Mouse (Mus musculus): ENCODE results near the gene Rufy4. TPM values are rescaled to one million over a fixed set of nuclear protein-coding genes. Genes with fewer than 3 reads are reported as not detected.
A peak's percentile ranks its signal among the peaks of the same experiment; 100 is the strongest.

The Rufy4 gene
- polyA plus RNA-seq, 1 experiment from 2014 or later, result 0.33 TPM

GRCm38 (mm10) chr1:74098004-74099000, 27.0 kb upstream of the Rufy4 start:
- H3K27me3 ChIP-seq (ENCODE audit: control insufficient read depth, insufficient read depth, low read length), result peaks cover 6% of the 10 kb centered on the region; the same call in 1 of the 2 replicates
- H3K4me1 ChIP-seq (ENCODE audit: control insufficient read depth, insufficient read depth, low read length), result peaks cover 24% of the 10 kb centered on the region
- ATAC-seq (ENCODE audit: low FRiP score, low TSS enrichment), result peak; percentile 60
- under 1% methylated on average over 58 of the region's 58 CpGs for WGBS
- H3K9ac ChIP-seq (replicated peaks; ENCODE audit: low read length), result peak overlapping the region; percentile 64
- peak overlapping the region; percentile 63 for H3K27ac ChIP-seq (replicated peaks; ENCODE audit: low read depth, low read length)
- peak overlapping the region; percentile 49 for H3K4me3 ChIP-seq (replicated peaks; ENCODE audit: low read depth, low read length)
- no peaks in the 10 kb centered on the region for H3K9me3 ChIP-seq (ENCODE audit: control insufficient read depth, low read length)
- peak; percentile 84 for DNase-seq
- no peaks in the 10 kb centered on the region for H3K36me3 ChIP-seq (ENCODE audit: control insufficient read depth, insufficient read depth, low read length)
- peak overlapping the region; percentile 95 for H3K4me2 ChIP-seq (ENCODE audit: low read length)

- H3K36me3 ChIP-seq (ENCODE audit: control insufficient read depth, insufficient read depth, low read length), result no peaks in the 10 kb centered on the region
- peaks cover 6% of the 10 kb centered on the region; the same call in 1 of the 2 replicates for H3K27me3 ChIP-seq (ENCODE audit: control insufficient read depth, insufficient read depth, low read length)
- H3K4me1 ChIP-seq (ENCODE audit: control insufficient read depth, insufficient read depth, low read length), result peaks cover 30% of the 10 kb centered on the region
- under 1% methylated on average over 13 of the region's 14 CpGs for WGBS
- H3K9ac ChIP-seq (replicated peaks; ENCODE audit: low read length), result peak overlapping the region; percentile 64
- peak; percentile 77 for DNase-seq
- H3K4me3 ChIP-seq (replicated peaks; ENCODE audit: low read depth, low read length), result peak overlapping the region; percentile 49
- 0 out of 2 replicates have a peak, but pooled peaks have one; percentile 11 for ATAC-seq (ENCODE audit: low FRiP score, low TSS enrichment)
- H3K9me3 ChIP-seq (ENCODE audit: control insufficient read depth, low read length), result no peaks in the 10 kb centered on the region
- peak overlapping the region; percentile 95 for H3K4me2 ChIP-seq (ENCODE audit: low read length)
- H3K27ac ChIP-seq (replicated peaks; ENCODE audit: low read depth, low read length), result peak overlapping the region; percentile 63
Measured at GRCm38 (mm10) chr1:74099001-74099435, 26.3 kb upstream of the Rufy4 start.

DNA sequence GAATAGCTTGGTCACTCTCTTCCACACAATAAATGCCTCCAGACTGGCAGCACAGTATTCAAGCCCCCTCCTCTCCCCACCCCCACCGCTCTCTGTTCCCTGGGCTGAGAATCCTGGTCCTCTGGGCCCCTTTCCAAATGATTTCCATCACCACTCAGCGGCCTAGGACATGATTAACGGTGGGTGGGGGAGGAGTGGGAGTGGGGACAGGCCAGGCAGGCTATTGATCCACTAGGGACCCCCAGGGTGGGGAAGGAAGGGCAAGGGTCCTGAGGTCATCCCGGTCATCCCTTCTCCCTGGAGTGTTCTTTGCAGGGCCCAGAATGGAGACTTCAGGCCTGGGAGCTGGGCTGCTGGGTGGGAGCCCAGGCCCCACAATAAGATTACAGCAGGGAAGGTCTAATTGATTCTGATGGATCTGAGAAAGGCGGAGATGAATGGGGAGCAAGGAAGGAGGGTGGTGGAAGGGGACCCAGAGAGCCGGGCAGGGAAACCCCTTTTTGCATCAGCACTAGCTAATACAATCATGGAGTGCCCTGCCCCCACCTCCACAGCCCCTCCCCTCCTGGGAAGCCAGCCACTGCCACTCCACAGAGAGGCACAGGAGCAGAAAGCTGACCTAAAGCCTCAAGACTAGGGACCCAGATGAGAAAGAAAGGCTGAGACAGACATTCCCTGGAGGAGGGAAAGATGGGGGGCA, 21.5 kb upstream of the Rufy4 start:
- H3K4me2 ChIP-seq (ENCODE audit: low read length), result 0 out of 2 replicates have a peak overlapping the region, but pooled peaks have one; percentile 12
- H3K4me3 ChIP-seq (replicated peaks; ENCODE audit: low read depth, low read length), result no peak overlapping the region
- peak; percentile 75 for ATAC-seq (ENCODE audit: low FRiP score, low TSS enrichment)
- 0 out of 2 replicates have a peak, but pooled peaks cover 6% of the 10 kb centered on the region for H3K27me3 ChIP-seq (ENCODE audit: control insufficient read depth, insufficient read depth, low read length)
- DNase-seq, result peak; percentile 75
- 3% methylated on average over 6 of the region's 6 CpGs for WGBS
- H3K9me3 ChIP-seq (ENCODE audit: control insufficient read depth, low read length), result no peaks in the 10 kb centered on the region
- peaks cover 17% of the 10 kb centered on the region; the same call in 1 of the 2 replicates for H3K4me1 ChIP-seq (ENCODE audit: control insufficient read depth, insufficient read depth, low read length)
- no peak overlapping the region for H3K9ac ChIP-seq (replicated peaks; ENCODE audit: low read length)
- H3K27ac ChIP-seq (replicated peaks; ENCODE audit: low read depth, low read length), result peak overlapping the region; percentile 77
- H3K36me3 ChIP-seq (ENCODE audit: control insufficient read depth, insufficient read depth, low read length), result no peaks in the 10 kb centered on the region

GRCm38 (mm10) chr1:74105660-74106059, 19.7 kb upstream of the Rufy4 start:
- 92% methylated on average over 4 of the region's 4 CpGs for WGBS
- Histone ChIP-seq H3K4me3 (replicated peaks; ENCODE audit: low read depth, low read length) (no peak overlapping the region), H3K4me2 (ENCODE audit: low read length) (no peak overlapping the region), H3K36me3 (ENCODE audit: control insufficient read depth, insufficient read depth, low read length) (no peaks in the 10 kb centered on the region), H3K27me3 (ENCODE audit: control insufficient read depth, insufficient read depth, low read length) (no peaks in the 10 kb centered on the region), H3K27ac (replicated peaks; ENCODE audit: low read depth, low read length) (no peak overlapping the region), H3K9ac (replicated peaks; ENCODE audit: low read length) (no peak overlapping the region), H3K4me1 (ENCODE audit: control insufficient read depth, insufficient read depth, low read length) (peaks cover 16% of the 10 kb centered on the region), H3K9me3 (ENCODE audit: control insufficient read depth, low read length) (no peaks in the 10 kb centered on the region)
- ATAC-seq (ENCODE audit: low FRiP score, low TSS enrichment), result no peak
- DNase-seq, result no peak

DNA sequence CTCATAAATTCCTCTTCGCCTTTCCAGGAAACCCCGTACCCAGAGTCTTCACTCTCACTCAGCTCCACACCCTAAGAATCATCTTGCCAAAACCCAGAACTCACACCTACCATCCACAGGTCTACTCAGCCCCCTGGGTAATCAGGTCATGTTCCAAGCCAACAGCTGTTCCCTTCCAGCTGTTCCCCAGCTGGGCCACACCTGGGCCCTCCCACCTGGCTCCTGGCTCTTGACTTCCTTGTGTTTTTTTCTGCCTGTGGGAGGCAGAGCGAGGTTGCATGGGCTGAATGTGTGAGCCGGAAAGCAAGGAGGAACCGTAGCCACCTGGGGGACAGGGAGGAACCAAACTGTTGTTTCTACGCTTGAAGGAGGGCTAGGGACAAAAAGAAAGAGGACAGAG, 19.1 kb upstream of the Rufy4 start:
- H3K36me3 ChIP-seq (ENCODE audit: control insufficient read depth, insufficient read depth, low read length), result no peaks in the 10 kb centered on the region
- no peak overlapping the region for H3K9ac ChIP-seq (replicated peaks; ENCODE audit: low read length)
- DNase-seq (no peak), ATAC-seq (ENCODE audit: low FRiP score, low TSS enrichment) (no peak)
- H3K9me3 ChIP-seq (ENCODE audit: control insufficient read depth, low read length), result no peaks in the 10 kb centered on the region
- H3K4me2 ChIP-seq (ENCODE audit: low read length), result no peak overlapping the region
- no peak overlapping the region for H3K4me3 ChIP-seq (replicated peaks; ENCODE audit: low read depth, low read length)
- H3K27me3 ChIP-seq (ENCODE audit: control insufficient read depth, insufficient read depth, low read length), result no peaks in the 10 kb centered on the region
- WGBS, result 69% methylated on average over 6 of the region's 6 CpGs
- H3K27ac ChIP-seq (replicated peaks; ENCODE audit: low read depth, low read length), result no peak overlapping the region
- peaks cover 21% of the 10 kb centered on the region for H3K4me1 ChIP-seq (ENCODE audit: control insufficient read depth, insufficient read depth, low read length)

GRCm38 (mm10) chr1:74107931-74108618, 17.3 kb upstream of the Rufy4 start:
- Histone ChIP-seq H3K9me3 (ENCODE audit: control insufficient read depth, low read length) (no peaks in the 10 kb centered on the region), H3K9ac (replicated peaks; ENCODE audit: low read length) (no peak overlapping the region), H3K36me3 (ENCODE audit: control insufficient read depth, insufficient read depth, low read length) (no peaks in the 10 kb centered on the region), H3K4me2 (ENCODE audit: low read length) (no peak overlapping the region), H3K27me3 (ENCODE audit: control insufficient read depth, insufficient read depth, low read length) (no peaks in the 10 kb centered on the region), H3K4me1 (ENCODE audit: control insufficient read depth, insufficient read depth, low read length) (peaks cover 24% of the 10 kb centered on the region), H3K4me3 (replicated peaks; ENCODE audit: low read depth, low read length) (no peak overlapping the region), H3K27ac (replicated peaks; ENCODE audit: low read depth, low read length) (no peak overlapping the region)
- 68% methylated on average over 4 of the region's 5 CpGs for WGBS
- ATAC-seq (ENCODE audit: low FRiP score, low TSS enrichment) (no peak), DNase-seq (no peak)

GRCm38 (mm10) chr1:74109670-74110069, 15.7 kb upstream of the Rufy4 start:
- H3K27me3 ChIP-seq (ENCODE audit: control insufficient read depth, insufficient read depth, low read length), result no peaks in the 10 kb centered on the region
- 53% methylated on average over 2 of the region's 2 CpGs for WGBS
- no peaks in the 10 kb centered on the region for H3K36me3 ChIP-seq (ENCODE audit: control insufficient read depth, insufficient read depth, low read length)
- no peak for DNase-seq
- no peak overlapping the region for H3K4me2 ChIP-seq (ENCODE audit: low read length)
- H3K4me1 ChIP-seq (ENCODE audit: control insufficient read depth, insufficient read depth, low read length), result peaks cover 15% of the 10 kb centered on the region
- no peak overlapping the region for H3K4me3 ChIP-seq (replicated peaks; ENCODE audit: low read depth, low read length)
- H3K9ac ChIP-seq (replicated peaks; ENCODE audit: low read length), result no peak overlapping the region
- H3K27ac ChIP-seq (replicated peaks; ENCODE audit: low read depth, low read length), result no peak overlapping the region
- ATAC-seq (ENCODE audit: low FRiP score, low TSS enrichment), result no peak
- H3K9me3 ChIP-seq (ENCODE audit: control insufficient read depth, low read length), result no peaks in the 10 kb centered on the region

Data from midbrain, embryonic 14.5 days (tissue).